Mouse (Mus musculus) intestine, postnatal 0 days (tissue): ENCODE data around the gene Zfp473. TPM values are rescaled to one million over a fixed set of nuclear protein-coding genes. Genes with fewer than 3 reads are reported as not detected.
A peak's percentile ranks its signal among the peaks of the same experiment; 100 is the strongest.
"Not testable (repeated sequence)": the region's sequence is repeated elsewhere in the genome, so short reads cannot be mapped to it uniquely, and the experiment has no call there.

ENCODE experiments used
- ATAC-seq: fragments of 200-750 bp; cut with Nextera tagmentation; 2 replicates; pipeline ENCODE4 v1.8.0; 2017; ENCODE audit warnings: mild to moderate bottlenecking, moderate TSS enrichment, moderate library complexity
- H3K27ac ChIP-seq: fragments of 300-500 bp; sonication (generic); 2 replicates; pipeline ENCODE4 v1.5.1; 2014; ENCODE audit warnings: mild to moderate bottlenecking, low read depth, low read length, moderate library complexity
- H3K27me3 ChIP-seq: fragments of 300-500 bp; sonication (generic); replicated peaks from 2 replicates; pipeline ENCODE4 v1.6.1; 2014; ENCODE audit warnings: low read length, mixed read lengths; ENCODE audit not compliant: control insufficient read depth, insufficient read depth
- H3K36me3 ChIP-seq: fragments of 300-500 bp; sonication (generic); 2 replicates; pipeline ENCODE4 v1.6.1; 2014; ENCODE audit warnings: mild to moderate bottlenecking, moderate library complexity; ENCODE audit not compliant: control insufficient read depth, insufficient read depth
- H3K4me1 ChIP-seq: fragments of 300-500 bp; sonication (generic); replicated peaks from 2 replicates; pipeline ENCODE4 v1.6.1; 2014; ENCODE audit warnings: antibody characterized with exemption, low read length, mixed read lengths; ENCODE audit not compliant: control insufficient read depth, insufficient read depth
- H3K4me2 ChIP-seq: fragments of 300-500 bp; sonication (generic); replicated peaks from 2 replicates; pipeline ENCODE4 v1.6.1; 2014; ENCODE audit warnings: low read depth, mild to moderate bottlenecking, moderate library complexity
- H3K4me3 ChIP-seq: fragments of 300-500 bp; sonication (generic); 2 replicates; pipeline ENCODE4 v1.5.1; 2014; ENCODE audit warnings: low read depth, low read length
- H3K9ac ChIP-seq: fragments of 300-500 bp; sonication (generic); 2 replicates; pipeline ENCODE4 v1.6.1; 2014; ENCODE audit warnings: mild to moderate bottlenecking, low read depth, low read length
- H3K9me3 ChIP-seq: fragments of 300-500 bp; sonication (generic); 2 replicates; pipeline ENCODE4 v1.6.1; 2016; ENCODE audit warnings: mixed run types; ENCODE audit not compliant: control insufficient read depth
- CTCF ChIP-seq: sonication (generic); IDR thresholded peaks from 2 replicates; pipeline ENCODE4 v1.5.1; 2016; ENCODE audit warnings: low read depth, mild to moderate bottlenecking, control low read depth, antibody characterized with exemption, moderate library complexity
- WGBS: fragments of 180-500 bp; shearing (Covaris S2); extraction: QIAGEN DNeasy Blood & Tissue Kit; methylation state at CpG from one replicate; pipeline ENCODE4 v1.1.7; 2014; 5-methylcytosine and 5-hydroxymethylcytosine counted together
- polyA plus RNA-seq: library from polyadenylated mRNA; unstranded; fragments of >200 nt; fragmentation: Nextera tagmentation; extraction: Ambion mirVana; gene quantifications from 2 replicates; pipeline ENCODE4 v1.2.1, GENCODE M21; 2015

Gene Zfp473
- polyA plus RNA-seq, 1 experiment from 2014 or later, result 0.26 TPM

DNA sequence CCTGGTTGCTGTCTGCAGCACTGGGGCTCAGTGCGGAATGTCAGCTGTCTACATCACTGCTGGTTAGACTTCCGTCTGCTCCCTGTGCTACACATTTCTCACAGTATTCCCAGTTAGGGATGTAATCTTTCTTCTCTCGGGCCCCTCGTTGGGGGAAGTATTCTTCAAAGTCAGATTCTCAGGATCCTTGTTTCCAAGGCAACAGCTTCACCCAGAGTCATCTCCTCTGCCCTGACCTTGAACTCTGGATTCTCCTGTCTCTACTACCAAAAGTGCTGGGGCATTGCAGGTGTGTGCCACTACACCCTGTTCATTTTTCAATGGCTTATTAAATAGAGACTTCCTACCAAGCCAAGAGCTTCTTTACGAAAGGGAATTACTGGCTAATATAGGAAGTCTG is 23.7 kb downstream of the Zfp473 start:
- Histone ChIP-seq H3K4me3 (no peak overlapping the region), H3K36me3 (peaks cover 2% of the 10 kb centered on the region; the same call in 1 of the 2 replicates), H3K9ac (no peak overlapping the region), H3K27me3 (no peaks in the 10 kb centered on the region), H3K27ac (no peak overlapping the region), H3K4me1 (no peaks in the 10 kb centered on the region; the same call in 1 of the 2 replicates), H3K9me3 (no peaks in the 10 kb centered on the region), H3K4me2 (no peak overlapping the region)
- ATAC-seq, result no peak
- TF ChIP-seq CTCF, result no peak
- 59% methylated on average over 5 of the region's 5 CpGs for WGBS

DNA sequence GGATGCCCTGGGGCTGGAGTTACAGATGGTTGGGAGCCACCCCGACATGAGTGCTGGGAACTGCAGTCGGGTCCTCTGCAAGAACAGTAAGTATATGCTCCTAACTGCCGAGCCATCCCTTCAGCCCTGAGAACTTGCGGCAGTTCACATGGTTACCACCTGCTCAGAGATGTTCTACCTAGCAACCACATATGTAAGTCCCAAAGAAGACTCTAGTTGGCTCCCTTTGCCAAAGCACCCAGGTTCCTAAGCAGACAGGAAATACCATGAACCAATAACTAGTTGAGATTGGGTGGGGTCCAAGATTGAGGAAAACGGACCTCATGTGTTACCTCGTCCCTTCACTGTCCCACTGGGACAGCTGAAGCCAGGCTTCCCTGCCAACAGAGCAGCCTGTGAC is 24.5 kb downstream of the Zfp473 start:
- WGBS, result 65% methylated on average over 6 of the region's 6 CpGs
- TF ChIP-seq CTCF, result no peak

DNA sequence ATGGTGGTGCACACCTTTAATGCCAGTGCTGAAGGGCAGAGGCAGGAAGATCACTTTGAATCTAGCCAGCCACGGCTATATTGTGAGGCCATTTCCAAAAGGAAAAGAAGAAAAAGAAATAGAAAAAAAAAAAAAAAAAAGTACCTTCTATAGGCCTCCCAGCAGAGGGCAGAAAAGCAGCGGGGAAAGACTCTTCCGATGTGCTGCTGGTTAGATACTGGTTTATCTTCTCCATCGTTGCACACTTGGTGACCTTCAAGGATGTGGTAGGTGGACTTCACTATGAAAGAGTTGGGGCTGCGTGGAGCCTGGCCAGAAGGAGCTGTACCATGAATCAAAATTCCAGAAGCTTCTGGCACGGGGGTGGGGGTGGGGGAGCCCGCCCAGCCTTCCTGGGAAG is 26.5 kb downstream of the Zfp473 start:
- H3K4me2 ChIP-seq, result no peak overlapping the region
- no peak overlapping the region for H3K4me3 ChIP-seq
- no peaks in the 10 kb centered on the region for H3K9me3 ChIP-seq
- WGBS, result 24% methylated on average over 7 of the region's 7 CpGs
- no peaks in the 10 kb centered on the region for H3K27me3 ChIP-seq
- no peaks in the 10 kb centered on the region; the same call in 1 of the 2 replicates for H3K4me1 ChIP-seq
- H3K27ac ChIP-seq, result no peak overlapping the region
- ATAC-seq, result no peak
- H3K36me3 ChIP-seq, result no peaks in the 10 kb centered on the region
- peak; percentile 68 for TF ChIP-seq CTCF
- no peak overlapping the region for H3K9ac ChIP-seq

More for the DNA sequence above, 24.5 kb downstream of the Zfp473 start:
- no peak overlapping the region for H3K4me3 ChIP-seq
- no peak overlapping the region for H3K4me2 ChIP-seq
- no peaks in the 10 kb centered on the region for H3K27me3 ChIP-seq
- no peaks in the 10 kb centered on the region for H3K9me3 ChIP-seq
- H3K36me3 ChIP-seq, result no peaks in the 10 kb centered on the region
- ATAC-seq, result no peak
- H3K4me1 ChIP-seq, result no peaks in the 10 kb centered on the region; the same call in 1 of the 2 replicates
- H3K27ac ChIP-seq, result no peak overlapping the region
- H3K9ac ChIP-seq, result no peak overlapping the region

DNA sequence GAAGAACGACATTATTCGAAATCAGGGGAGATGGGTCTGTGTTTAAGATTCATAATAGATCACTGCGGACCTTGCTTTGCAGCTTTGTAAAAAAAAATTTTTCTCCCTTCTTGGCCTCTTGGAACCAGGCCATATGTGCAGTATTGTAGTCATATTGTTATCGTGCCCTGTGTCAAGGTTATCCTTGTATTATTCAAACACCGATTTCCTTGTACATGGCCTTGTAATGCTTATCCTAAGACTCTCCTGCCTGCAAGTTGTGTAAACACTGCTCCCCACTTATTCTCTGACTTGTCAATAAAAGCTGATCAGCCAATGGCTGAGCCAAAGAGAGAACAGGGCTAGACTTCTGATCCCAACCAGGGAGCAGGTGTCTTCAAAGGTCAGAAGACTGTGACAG is 28.8 kb downstream of the Zfp473 start:
- H3K4me3 ChIP-seq, result no peak overlapping the region
- H3K4me2 ChIP-seq, result no peak overlapping the region
- no peaks in the 10 kb centered on the region for H3K27me3 ChIP-seq
- H3K4me1 ChIP-seq, result no peaks in the 10 kb centered on the region; the same call in 1 of the 2 replicates
- 35% methylated on average over 5 of the region's 5 CpGs for WGBS
- 0 out of 2 replicates have a peak overlapping the region, but pooled peaks have one; percentile 0 for H3K27ac ChIP-seq
- H3K9me3 ChIP-seq, result no peaks in the 10 kb centered on the region
- peak; percentile 88 for ATAC-seq
- no peaks in the 10 kb centered on the region for H3K36me3 ChIP-seq
- H3K9ac ChIP-seq, result no peak overlapping the region
- no peak for TF ChIP-seq CTCF

DNA sequence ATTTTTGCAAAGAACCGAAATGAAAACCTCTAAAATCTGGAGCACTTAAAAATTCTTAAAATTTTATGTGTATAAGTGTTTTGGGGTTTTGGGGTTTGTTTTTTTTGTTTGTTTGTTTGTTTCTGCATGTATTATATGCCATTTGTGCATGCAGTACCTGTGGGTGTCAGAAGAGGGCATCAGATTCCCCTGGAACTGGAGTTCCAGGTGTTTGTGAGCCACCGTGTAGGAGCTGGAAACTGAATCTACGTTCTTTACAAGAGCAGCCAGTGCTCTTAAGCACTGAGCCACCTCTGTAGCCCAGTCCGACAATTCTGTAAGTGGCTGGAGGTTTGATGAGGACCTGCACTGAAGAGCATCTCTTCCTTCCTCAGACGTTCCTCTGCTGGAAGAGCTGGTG is 41.0 kb downstream of the Zfp473 start:
- H3K4me3 ChIP-seq, result no peak overlapping the region
- no peak for ATAC-seq
- WGBS, result 86% methylated on average over 5 of the region's 5 CpGs

DNA sequence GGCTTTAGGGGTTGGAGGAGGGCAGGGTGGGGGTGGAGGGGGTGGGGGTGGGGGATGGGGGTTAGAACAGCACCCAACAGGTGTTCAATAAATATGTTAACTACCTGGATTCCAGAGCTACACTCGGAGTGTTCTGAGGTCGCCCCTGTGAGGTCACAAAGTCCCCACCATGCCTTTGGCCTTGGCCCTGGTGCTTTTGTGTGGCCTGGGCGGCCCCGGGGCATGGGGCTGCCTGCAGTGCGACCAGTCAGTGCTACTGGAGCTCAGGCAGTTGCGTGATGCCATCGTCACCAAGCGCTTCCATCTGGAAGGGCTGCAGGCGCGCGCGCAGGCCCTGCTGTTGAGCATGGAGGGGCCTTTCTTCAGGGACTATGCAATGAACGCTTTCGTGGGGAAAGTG is 42.3 kb downstream of the Zfp473 start, which contains the start of gene Izumo2:
Gene Izumo2, plus strand, starts transcription at position 169 of the 400 bp plus-strand sequence.
- no peak for TF ChIP-seq CTCF
- Histone ChIP-seq H3K27ac (no peak within 1 kb of the TSS), H3K4me3 (no peak within 1 kb of the TSS), H3K4me2 (no peak within 1 kb of the TSS), H3K4me1 (no peaks in the 10 kb centered on the region), H3K9ac (no peak within 1 kb of the TSS), H3K9me3 (no peaks in the 10 kb centered on the region), H3K36me3 (no peaks in the 10 kb centered on the region), H3K27me3 (no peaks in the 10 kb centered on the region)
- 64% methylated on average over 14 of the region's 14 CpGs for WGBS
- no peak for ATAC-seq

More for the DNA sequence above, 41.0 kb downstream of the Zfp473 start:
- Histone ChIP-seq H3K4me1 (no peaks in the 10 kb centered on the region), H3K4me2 (no peak overlapping the region), H3K9ac (no peak overlapping the region), H3K27me3 (no peaks in the 10 kb centered on the region), H3K27ac (no peak overlapping the region), H3K36me3 (no peaks in the 10 kb centered on the region), H3K9me3 (no peaks in the 10 kb centered on the region)
- TF ChIP-seq CTCF, result peak; percentile 9; the same call in 1 of the 2 replicates

DNA sequence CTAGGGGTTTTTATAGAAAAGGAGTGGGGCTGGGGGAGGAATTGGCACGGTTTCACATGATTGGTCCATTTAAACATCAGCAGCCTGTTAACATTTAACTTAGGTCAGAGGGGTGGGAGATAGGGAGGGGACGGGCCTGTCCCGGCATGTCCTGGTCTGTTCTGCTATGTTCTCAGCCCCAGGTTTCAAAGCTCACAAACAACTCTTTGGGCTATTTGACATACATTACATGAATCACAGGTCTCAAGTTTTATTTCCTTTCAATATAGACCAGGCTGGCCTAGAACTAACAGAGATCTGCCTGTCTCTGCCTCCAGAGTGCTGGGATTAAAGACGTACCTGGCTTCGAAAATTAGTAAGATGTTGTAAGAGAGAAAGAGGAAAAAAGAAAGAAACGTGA is 42.8 kb downstream of the Zfp473 start:
- not testable (repeated sequence) for H3K27me3 ChIP-seq, H3K9me3 ChIP-seq, H3K36me3 ChIP-seq, H3K27ac ChIP-seq, H3K4me3 ChIP-seq, H3K4me1 ChIP-seq, ATAC-seq, H3K4me2 ChIP-seq, H3K9ac ChIP-seq
- WGBS, result 87% methylated on average over 6 of the region's 6 CpGs
